Mouse (Mus musculus) lung, embryonic 16.5 days (tissue): ENCODE measurements around the gene Ssc5d. TPM values are rescaled to one million over a fixed set of nuclear protein-coding genes. Genes with fewer than 3 reads are reported as not detected.
"Not testable (repeated sequence)": the region's sequence is repeated elsewhere in the genome, so short reads cannot be mapped to it uniquely, and the experiment has no call there.

Experiments used
- ATAC-seq: fragments of 200-750 bp; cut with Nextera tagmentation; 2 replicates; pipeline ENCODE4 v1.8.0; 2017; ENCODE audit warnings: low read depth, mild to moderate bottlenecking, moderate library complexity
- H3K27ac ChIP-seq: fragments of 300-500 bp; sonication (generic); 2 replicates; pipeline ENCODE4 v1.5.1; 2014; ENCODE audit warnings: mild to moderate bottlenecking, control low read depth, low read length
- H3K27me3 ChIP-seq: fragments of 300-500 bp; sonication (generic); 2 replicates; pipeline ENCODE4 v1.6.1; 2014; ENCODE audit warnings: low read depth, low read length, mixed read lengths; ENCODE audit not compliant: control insufficient read depth, insufficient read depth
- H3K36me3 ChIP-seq: fragments of 300-500 bp; sonication (generic); 2 replicates; pipeline ENCODE4 v1.6.1; 2014; ENCODE audit warnings: low read length; ENCODE audit not compliant: control insufficient read depth, insufficient read depth
- H3K4me1 ChIP-seq: fragments of 300-500 bp; sonication (generic); replicated peaks from 2 replicates; pipeline ENCODE4 v1.6.1; 2014; ENCODE audit warnings: low read length, mixed read lengths; ENCODE audit not compliant: control insufficient read depth, insufficient read depth
- H3K4me2 ChIP-seq: fragments of 300-500 bp; sonication (generic); 2 replicates; pipeline ENCODE4 v1.6.1; 2014; ENCODE audit warnings: low read depth, low read length, control low read depth
- H3K4me3 ChIP-seq: fragments of 300-500 bp; sonication (generic); 2 replicates; pipeline ENCODE4 v1.5.1; 2014; ENCODE audit warnings: mild to moderate bottlenecking, low read length, control low read depth
- H3K9ac ChIP-seq: fragments of 300-500 bp; sonication (generic); 2 replicates; pipeline ENCODE4 v1.6.1; 2014; ENCODE audit warnings: low read length, control low read depth
- H3K9me3 ChIP-seq: fragments of 300-500 bp; sonication (generic); 2 replicates; pipeline ENCODE4 v1.6.1; 2016; ENCODE audit warnings: low read length; ENCODE audit not compliant: control insufficient read depth
- WGBS: fragments of 180-500 bp; shearing (Covaris S2); extraction: QIAGEN DNeasy Blood & Tissue Kit; methylation state at CpG from one replicate; pipeline ENCODE4 v1.1.7; 2014; 5-methylcytosine and 5-hydroxymethylcytosine counted together
- polyA plus RNA-seq: library from polyadenylated mRNA; unstranded; fragments of >200 nt; fragmentation: Nextera tagmentation; extraction: Ambion mirVana; gene quantifications from 2 replicates; pipeline ENCODE4 v1.2.1, GENCODE M21; 2015

The Ssc5d gene
- polyA plus RNA-seq = 2.1 and 2.4 TPM in 2 replicates

- Histone ChIP-seq H3K4me1 (peaks cover 37% of the 10 kb centered on the region), H3K4me3 (no peak within 1 kb of the TSS), H3K27ac (peak within 1 kb of the TSS; percentile 92), H3K36me3 (peaks cover 1% of the 10 kb centered on the region), H3K4me2 (peak within 1 kb of the TSS; percentile 54), H3K9ac (no peak within 1 kb of the TSS; the same call in none of the 2 replicates), H3K9me3 (no peaks in the 10 kb centered on the region), H3K27me3 (no peaks in the 10 kb centered on the region)
- peak; percentile 75 for ATAC-seq
- WGBS = 11% methylated on average over 6 of the region's 6 CpGs
Observed at GRCm38 (mm10) chr7:4925441-4926381, at the start of gene Ssc5d. Gene Ssc5d, plus strand, starts transcription at chr7:4925785.

GRCm38 (mm10) chr7:4876753-4877221 lies 48.8 kb upstream of the Ssc5d start, which contains the start of gene Isoc2a:
Gene Isoc2a, plus strand, starts transcription at chr7:4877153.
- Histone ChIP-seq H3K4me3 (peak within 1 kb of the TSS; percentile 69), H3K9ac (peak within 1 kb of the TSS; percentile 77), H3K36me3 (no peaks in the 10 kb centered on the region), H3K27ac (peak within 1 kb of the TSS; percentile 44; the same call in 1 of the 2 replicates), H3K27me3 (no peaks in the 10 kb centered on the region), H3K9me3 (no peaks in the 10 kb centered on the region), H3K4me2 (peak within 1 kb of the TSS; percentile 92), H3K4me1 (peaks cover 7% of the 10 kb centered on the region)
- WGBS = under 1% methylated on average over 22 of the region's 22 CpGs
- ATAC-seq = peak; percentile 100

GRCm38 (mm10) chr7:4877226-4877625 lies 48.4 kb upstream of the Ssc5d start:
- 4% methylated on average over 11 of the region's 11 CpGs for WGBS
- peak; percentile 34 for ATAC-seq
- H3K27ac ChIP-seq = peak overlapping the region; percentile 44; the same call in 1 of the 2 replicates

DNA sequence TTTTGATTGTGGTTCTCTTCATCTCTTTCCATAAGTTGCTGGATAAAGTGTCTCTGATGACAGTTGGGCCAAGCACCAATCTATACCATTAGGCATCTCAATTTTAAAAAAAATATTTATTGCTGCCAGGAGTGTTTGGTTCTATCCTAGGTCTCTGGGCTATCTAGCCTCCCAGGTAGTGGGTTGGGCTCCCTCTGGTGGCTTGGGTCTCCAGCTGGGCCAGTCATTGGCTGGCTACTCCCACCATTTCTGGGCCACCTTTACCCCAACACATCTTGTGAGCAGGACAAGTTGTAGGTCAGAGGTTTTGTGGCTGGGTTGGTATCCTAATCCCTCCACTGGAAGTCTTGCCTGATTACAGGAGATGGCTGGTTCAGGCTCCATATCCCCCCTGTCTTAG lies 47.4 kb upstream of the Ssc5d start:
- H3K36me3 ChIP-seq = no peaks in the 10 kb centered on the region
- no peak for ATAC-seq
- no peak overlapping the region for H3K4me2 ChIP-seq
- no peaks in the 10 kb centered on the region for H3K9me3 ChIP-seq
- H3K27me3 ChIP-seq = no peaks in the 10 kb centered on the region
- H3K4me3 ChIP-seq = no peak overlapping the region
- H3K4me1 ChIP-seq = peaks cover 7% of the 10 kb centered on the region
- H3K9ac ChIP-seq = no peak overlapping the region
- H3K27ac ChIP-seq = no peak overlapping the region

More at GRCm38 (mm10) chr7:4877226-4877625, 48.4 kb upstream of the Ssc5d start:
- H3K36me3 ChIP-seq = no peaks in the 10 kb centered on the region
- no peaks in the 10 kb centered on the region for H3K9me3 ChIP-seq
- peak overlapping the region; percentile 77 for H3K9ac ChIP-seq
- H3K4me3 ChIP-seq = peak overlapping the region; percentile 69
- no peaks in the 10 kb centered on the region for H3K27me3 ChIP-seq
- H3K4me2 ChIP-seq = peak overlapping the region; percentile 92
- peaks cover 7% of the 10 kb centered on the region for H3K4me1 ChIP-seq

- not testable (repeated sequence) for H3K4me2 ChIP-seq, H3K9me3 ChIP-seq, H3K36me3 ChIP-seq, H3K9ac ChIP-seq, H3K4me3 ChIP-seq, H3K4me1 ChIP-seq, H3K27me3 ChIP-seq, ATAC-seq, H3K27ac ChIP-seq
- 90% methylated on average over 1 of the region's 1 CpGs for WGBS
Observed at GRCm38 (mm10) chr7:4879036-4879435, 46.5 kb upstream of the Ssc5d start.

DNA sequence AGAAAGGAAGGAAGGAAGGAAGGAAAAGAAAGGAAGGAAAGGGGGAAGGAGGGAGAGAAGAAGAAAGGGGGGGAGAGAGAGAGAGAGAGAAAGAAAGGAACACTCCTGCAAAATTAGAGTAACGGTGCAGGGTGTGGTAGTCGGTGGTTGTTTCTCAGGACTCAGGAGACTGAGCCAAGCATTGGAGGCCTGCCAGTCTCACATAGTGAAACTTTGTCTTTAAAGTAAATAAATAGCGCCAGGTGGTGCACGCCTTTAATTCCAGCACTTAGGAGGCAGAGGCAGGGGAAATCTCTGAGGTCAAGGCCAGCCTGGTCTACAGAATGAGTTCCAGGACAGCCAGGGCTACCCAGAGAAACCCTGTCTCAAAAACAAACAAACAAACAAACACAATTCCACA lies 38.9 kb upstream of the Ssc5d start:
- WGBS = 25% methylated on average over 4 of the region's 4 CpGs
- no peaks in the 10 kb centered on the region for H3K4me1 ChIP-seq
- no peaks in the 10 kb centered on the region for H3K27me3 ChIP-seq
- no peak overlapping the region for H3K4me3 ChIP-seq
- no peak overlapping the region for H3K9ac ChIP-seq
- ATAC-seq = no peak
- no peaks in the 10 kb centered on the region for H3K9me3 ChIP-seq
- H3K27ac ChIP-seq = no peak overlapping the region
- no peak overlapping the region for H3K4me2 ChIP-seq
- no peaks in the 10 kb centered on the region for H3K36me3 ChIP-seq

DNA sequence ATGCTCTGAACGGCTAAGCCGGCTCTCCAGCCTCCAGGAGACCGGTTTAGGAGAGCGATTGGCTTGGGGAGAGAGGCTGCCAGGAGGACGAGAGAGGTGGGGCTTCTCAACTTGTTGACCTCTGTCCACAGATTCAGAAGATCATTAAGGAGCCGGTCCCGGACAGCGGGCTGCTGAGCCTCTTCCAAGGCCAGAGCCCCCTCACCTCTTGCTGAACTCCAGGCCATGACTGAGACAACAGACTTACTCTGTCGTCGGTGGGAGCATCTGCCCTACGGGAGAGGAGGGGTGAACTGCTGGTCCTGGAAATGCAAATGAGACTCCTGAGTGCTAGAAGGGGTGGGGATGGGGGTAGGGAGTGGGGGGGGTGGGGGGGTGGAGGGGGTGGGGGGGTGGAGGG lies 30.4 kb upstream of the Ssc5d start:
- 42% methylated on average over 10 of the region's 11 CpGs for WGBS
- H3K27ac ChIP-seq = no peak overlapping the region
- peaks cover 7% of the 10 kb centered on the region; the same call in 1 of the 2 replicates for H3K27me3 ChIP-seq
- no peak overlapping the region for H3K9ac ChIP-seq
- no peak overlapping the region for H3K4me3 ChIP-seq
- H3K4me1 ChIP-seq = peaks cover 4% of the 10 kb centered on the region
- H3K4me2 ChIP-seq = no peak overlapping the region
- H3K36me3 ChIP-seq = no peaks in the 10 kb centered on the region
- ATAC-seq = no peak
- H3K9me3 ChIP-seq = no peaks in the 10 kb centered on the region

- WGBS = 17% methylated on average over 18 of the region's 18 CpGs
Observed at GRCm38 (mm10) chr7:4898851-4899648, 26.5 kb upstream of the Ssc5d start.

More at GRCm38 (mm10) chr7:4898851-4899648, 26.5 kb upstream of the Ssc5d start:
- H3K4me2 ChIP-seq = peak overlapping the region; percentile 51
- no peaks in the 10 kb centered on the region for H3K9me3 ChIP-seq
- peak overlapping the region; percentile 29 for H3K4me3 ChIP-seq
- no peaks in the 10 kb centered on the region for H3K36me3 ChIP-seq
- peak; percentile 47; the same call in 1 of the 2 replicates for ATAC-seq
- H3K27me3 ChIP-seq = peaks cover 7% of the 10 kb centered on the region; the same call in 1 of the 2 replicates
- peaks cover 4% of the 10 kb centered on the region for H3K4me1 ChIP-seq
- peak overlapping the region; percentile 45 for H3K9ac ChIP-seq
- H3K27ac ChIP-seq = no peak overlapping the region
